Mouse (Mus musculus): ENCODE measurements around the gene Mon1b. TPM values are rescaled to one million over a fixed set of nuclear protein-coding genes. Genes with fewer than 3 reads are reported as not detected.

Mon1b gene
- polyA plus RNA-seq, 1 experiment = 8.8 TPM

GRCm38 (mm10) chr8:113636280-113636628 lies 867 bp downstream of the Mon1b start:
- H3K27ac ChIP-seq (ENCODE audit: insufficient read depth, low read length) = no peak overlapping the region
- H3K9ac ChIP-seq (ENCODE audit: low read depth, poor library complexity, severe bottlenecking) = peak overlapping the region; percentile 72
- TF ChIP-seq CTCF (IDR thresholded peaks at IDR 0.05; ENCODE audit: low read depth, low read length) (no peak), EP300 (IDR thresholded peaks at IDR 0.05; ENCODE audit: insufficient read depth, low read depth, low read length) (no peak), POLR2A (IDR thresholded peaks at IDR 0.05; ENCODE audit: insufficient read depth, low read length) (no peak)
- peak overlapping the region; percentile 92 for H3K4me3 ChIP-seq (ENCODE audit: low read depth, low read length)
- no peaks in the 10 kb centered on the region for H3K9me3 ChIP-seq (replicated peaks; ENCODE audit: control insufficient read depth, insufficient read depth, low read length, poor library complexity, severe bottlenecking)
- H3K27me3 ChIP-seq (ENCODE audit: control insufficient read depth, insufficient read depth, low read length, poor library complexity, severe bottlenecking) = no peaks in the 10 kb centered on the region
- H3K4me1 ChIP-seq (ENCODE audit: control insufficient read depth, insufficient read depth, low read length) = no peaks in the 10 kb centered on the region
- no peaks in the 10 kb centered on the region for H3K36me3 ChIP-seq (ENCODE audit: control insufficient read depth, insufficient read depth, low read length, poor library complexity, severe bottlenecking)

GRCm38 (mm10) chr8:113640357-113640756 lies 5.0 kb downstream of the Mon1b start:
- Histone ChIP-seq H3K27ac (ENCODE audit: insufficient read depth, low read length) (no peak overlapping the region), H3K4me1 (ENCODE audit: control insufficient read depth, insufficient read depth, low read length) (peaks cover 1% of the 10 kb centered on the region), H3K9me3 (replicated peaks; ENCODE audit: control insufficient read depth, insufficient read depth, low read length, poor library complexity, severe bottlenecking) (no peaks in the 10 kb centered on the region), H3K9ac (ENCODE audit: low read depth, poor library complexity, severe bottlenecking) (no peak overlapping the region), H3K36me3 (ENCODE audit: control insufficient read depth, insufficient read depth, low read length, poor library complexity, severe bottlenecking) (no peaks in the 10 kb centered on the region), H3K4me3 (ENCODE audit: low read depth, low read length) (no peak overlapping the region), H3K27me3 (ENCODE audit: control insufficient read depth, insufficient read depth, low read length, poor library complexity, severe bottlenecking) (no peaks in the 10 kb centered on the region)
- TF ChIP-seq CTCF (IDR thresholded peaks at IDR 0.05; ENCODE audit: low read depth, low read length) (no peak), EP300 (IDR thresholded peaks at IDR 0.05; ENCODE audit: insufficient read depth, low read depth, low read length) (no peak), POLR2A (IDR thresholded peaks at IDR 0.05; ENCODE audit: insufficient read depth, low read length) (no peak)

GRCm38 (mm10) chr8:113642926-113643325 lies 7.5 kb downstream of the Mon1b start, which contains the start of gene Syce1l:
Syce1l (plus strand) TSS chr8:113643213.
- Histone ChIP-seq H3K27me3 (ENCODE audit: control insufficient read depth, insufficient read depth, low read length, poor library complexity, severe bottlenecking) (no peaks in the 10 kb centered on the region), H3K4me1 (ENCODE audit: control insufficient read depth, insufficient read depth, low read length) (peaks cover 1% of the 10 kb centered on the region), H3K27ac (ENCODE audit: insufficient read depth, low read length) (no peak within 1 kb of the TSS), H3K9me3 (replicated peaks; ENCODE audit: control insufficient read depth, insufficient read depth, low read length, poor library complexity, severe bottlenecking) (no peaks in the 10 kb centered on the region), H3K36me3 (ENCODE audit: control insufficient read depth, insufficient read depth, low read length, poor library complexity, severe bottlenecking) (no peaks in the 10 kb centered on the region), H3K4me3 (ENCODE audit: low read depth, low read length) (no peak within 1 kb of the TSS), H3K9ac (ENCODE audit: low read depth, poor library complexity, severe bottlenecking) (no peak within 1 kb of the TSS)
- TF ChIP-seq CTCF (IDR thresholded peaks at IDR 0.05; ENCODE audit: low read depth, low read length) (no peak), POLR2A (IDR thresholded peaks at IDR 0.05; ENCODE audit: insufficient read depth, low read length) (no peak), EP300 (IDR thresholded peaks at IDR 0.05; ENCODE audit: insufficient read depth, low read depth, low read length) (no peak)

- Histone ChIP-seq H3K4me3 (ENCODE audit: low read depth, low read length) (no peak overlapping the region), H3K27ac (ENCODE audit: insufficient read depth, low read length) (no peak overlapping the region), H3K27me3 (ENCODE audit: control insufficient read depth, insufficient read depth, low read length, poor library complexity, severe bottlenecking) (no peaks in the 10 kb centered on the region), H3K9ac (ENCODE audit: low read depth, poor library complexity, severe bottlenecking) (no peak overlapping the region), H3K36me3 (ENCODE audit: control insufficient read depth, insufficient read depth, low read length, poor library complexity, severe bottlenecking) (no peaks in the 10 kb centered on the region), H3K4me1 (ENCODE audit: control insufficient read depth, insufficient read depth, low read length) (peaks cover 1% of the 10 kb centered on the region), H3K9me3 (replicated peaks; ENCODE audit: control insufficient read depth, insufficient read depth, low read length, poor library complexity, severe bottlenecking) (no peaks in the 10 kb centered on the region)
- TF ChIP-seq POLR2A (IDR thresholded peaks at IDR 0.05; ENCODE audit: insufficient read depth, low read length) (no peak), CTCF (IDR thresholded peaks at IDR 0.05; ENCODE audit: low read depth, low read length) (no peak), EP300 (IDR thresholded peaks at IDR 0.05; ENCODE audit: insufficient read depth, low read depth, low read length) (no peak)
These were observed 8.3 kb downstream of the Mon1b start for GRCm38 (mm10) chr8:113643479-113644210.

GRCm38 (mm10) chr8:113645220-113645619 lies 9.8 kb downstream of the Mon1b start:
- Histone ChIP-seq H3K4me3 (ENCODE audit: low read depth, low read length) (no peak overlapping the region), H3K27ac (ENCODE audit: insufficient read depth, low read length) (no peak overlapping the region), H3K9ac (ENCODE audit: low read depth, poor library complexity, severe bottlenecking) (no peak overlapping the region), H3K36me3 (ENCODE audit: control insufficient read depth, insufficient read depth, low read length, poor library complexity, severe bottlenecking) (no peaks in the 10 kb centered on the region), H3K27me3 (ENCODE audit: control insufficient read depth, insufficient read depth, low read length, poor library complexity, severe bottlenecking) (no peaks in the 10 kb centered on the region), H3K9me3 (replicated peaks; ENCODE audit: control insufficient read depth, insufficient read depth, low read length, poor library complexity, severe bottlenecking) (no peaks in the 10 kb centered on the region), H3K4me1 (ENCODE audit: control insufficient read depth, insufficient read depth, low read length) (peaks cover 1% of the 10 kb centered on the region)
- TF ChIP-seq POLR2A (IDR thresholded peaks at IDR 0.05; ENCODE audit: insufficient read depth, low read length) = no peak
- no peak for TF ChIP-seq EP300 (IDR thresholded peaks at IDR 0.05; ENCODE audit: insufficient read depth, low read depth, low read length)

GRCm38 (mm10) chr8:113652450-113652849 lies 17.1 kb downstream of the Mon1b start:
- no peaks in the 10 kb centered on the region for H3K36me3 ChIP-seq (ENCODE audit: control insufficient read depth, insufficient read depth, low read length, poor library complexity, severe bottlenecking)
- H3K4me3 ChIP-seq (ENCODE audit: low read depth, low read length) = no peak overlapping the region
- no peaks in the 10 kb centered on the region for H3K9me3 ChIP-seq (replicated peaks; ENCODE audit: control insufficient read depth, insufficient read depth, low read length, poor library complexity, severe bottlenecking)
- no peaks in the 10 kb centered on the region; the same call in 1 of the 2 replicates for H3K27me3 ChIP-seq (ENCODE audit: control insufficient read depth, insufficient read depth, low read length, poor library complexity, severe bottlenecking)
- no peak overlapping the region for H3K9ac ChIP-seq (ENCODE audit: low read depth, poor library complexity, severe bottlenecking)
- H3K27ac ChIP-seq (ENCODE audit: insufficient read depth, low read length) = no peak overlapping the region
- H3K4me1 ChIP-seq (ENCODE audit: control insufficient read depth, insufficient read depth, low read length) = no peaks in the 10 kb centered on the region
- TF ChIP-seq POLR2A (IDR thresholded peaks at IDR 0.05; ENCODE audit: insufficient read depth, low read length) (no peak), CTCF (IDR thresholded peaks at IDR 0.05; ENCODE audit: low read depth, low read length) (no peak), EP300 (IDR thresholded peaks at IDR 0.05; ENCODE audit: insufficient read depth, low read depth, low read length) (no peak)
